Mouse (Mus musculus): ENCODE measurements around the gene Lect2. TPM values are rescaled to one million over a fixed set of nuclear protein-coding genes. Genes with fewer than 3 reads are reported as not detected.

Gene Lect2
- total RNA-seq, 2 experiments from 2014 or later = not detected

- intact Hi-C loops (cut with DNase I) = loop anchor here (5.0 kb wide), 4 partner anchors 83 to 192 kb away; partner anchors contain the start of gene Gm45623
- no peak for DNase-seq
Measured at GRCm38 (mm10) chr13:56559841-56560370, 11.6 kb upstream of the Lect2 start.

- DNase-seq = no peak
- intact Hi-C loops (cut with DNase I) = loop anchor here (5.0 kb wide), 3 partner anchors 98 to 193 kb away; partner anchors contain the start of gene Gm45623
Measured at GRCm38 (mm10) chr13:56558811-56559210, 10.5 kb upstream of the Lect2 start.

GRCm38 (mm10) chr13:56556701-56557100 is 8.4 kb upstream of the Lect2 start:
- intact Hi-C loops (cut with DNase I) = loop anchor here (5.0 kb wide), 3 partner anchors 101 to 196 kb away; partner anchors contain the start of gene Gm45623
- DNase-seq = no peak

GRCm38 (mm10) chr13:56555957-56556356 is 7.7 kb upstream of the Lect2 start:
- intact Hi-C loops (cut with DNase I) = loop anchor here (5.0 kb wide), 3 partner anchors 101 to 196 kb away; partner anchors contain the start of gene Gm45623
- peak in 1 of 2 experiments; percentile 33 for DNase-seq

- DNase-seq = no peak
- intact Hi-C loops (cut with DNase I) = no loop called here
Measured at GRCm38 (mm10) chr13:56554409-56554808, 6.1 kb upstream of the Lect2 start.

- no peak for DNase-seq
- intact Hi-C loops (cut with DNase I) = no loop called here
Measured at GRCm38 (mm10) chr13:56553923-56554322, 5.6 kb upstream of the Lect2 start.

GRCm38 (mm10) chr13:56551661-56552060 is 3.4 kb upstream of the Lect2 start:
- no peak for DNase-seq
- intact Hi-C loops (cut with DNase I) = no loop called here

GRCm38 (mm10) chr13:56550574-56550973 is 2.3 kb upstream of the Lect2 start:
- intact Hi-C loops (cut with DNase I) = no loop called here

GRCm38 (mm10) chr13:56549364-56549763 is 1.1 kb upstream of the Lect2 start:
- DNase-seq = peak in 1 of 2 experiments; percentile 35
- intact Hi-C loops (cut with DNase I) = no loop called here

More at GRCm38 (mm10) chr13:56550574-56550973, 2.3 kb upstream of the Lect2 start:
- no peak for DNase-seq

GRCm38 (mm10) chr13:56544956-56545355 is 3.3 kb downstream of the Lect2 start:
- intact Hi-C loops (cut with DNase I) = no loop called here
- DNase-seq = no peak

GRCm38 (mm10) chr13:56543805-56544204 is 4.5 kb downstream of the Lect2 start:
- intact Hi-C loops (cut with DNase I) = no loop called here
- no peak for DNase-seq

GRCm38 (mm10) chr13:56539846-56540245 is 8.5 kb downstream of the Lect2 start:
- DNase-seq = no peak

GRCm38 (mm10) chr13:56537026-56537425 is 11.3 kb downstream of the Lect2 start:
- intact Hi-C loops (cut with DNase I) = no loop called here
- no peak for DNase-seq

More at GRCm38 (mm10) chr13:56539846-56540245, 8.5 kb downstream of the Lect2 start:
- intact Hi-C loops (cut with DNase I) = no loop called here

GRCm38 (mm10) chr13:56535570-56535969 is 12.7 kb downstream of the Lect2 start:
- DNase-seq = no peak
- intact Hi-C loops (cut with DNase I) = no loop called here

GRCm38 (mm10) chr13:56534931-56535330 is 13.4 kb downstream of the Lect2 start:
- DNase-seq = no peak
- intact Hi-C loops (cut with DNase I) = no loop called here

GRCm38 (mm10) chr13:56529685-56530084 is 18.6 kb downstream of the Lect2 start:
- no peak for DNase-seq
- intact Hi-C loops (cut with DNase I) = no loop called here

GRCm38 (mm10) chr13:56529031-56529430 is 19.3 kb downstream of the Lect2 start:
- DNase-seq = no peak
- intact Hi-C loops (cut with DNase I) = no loop called here

- intact Hi-C loops (cut with DNase I) = no loop called here
Measured at GRCm38 (mm10) chr13:56528281-56528680, 20.0 kb downstream of the Lect2 start.

GRCm38 (mm10) chr13:56527846-56528245 is 20.5 kb downstream of the Lect2 start:
- DNase-seq = no peak
- intact Hi-C loops (cut with DNase I) = no loop called here

More at GRCm38 (mm10) chr13:56528281-56528680, 20.0 kb downstream of the Lect2 start:
- no peak for DNase-seq

- no peak for DNase-seq
- intact Hi-C loops (cut with DNase I) = no loop called here
Measured at GRCm38 (mm10) chr13:56526871-56527270, 21.4 kb downstream of the Lect2 start.

GRCm38 (mm10) chr13:56522821-56523167 is 25.5 kb downstream of the Lect2 start:
- intact Hi-C loops (cut with DNase I) = no loop called here

GRCm38 (mm10) chr13:56522081-56522820 is 26.1 kb downstream of the Lect2 start, which contains the start of gene Fbxl21:
Fbxl21 (plus strand) TSS chr13:56522472.
- DNase-seq = peak; percentile 85 to 86
- intact Hi-C loops (cut with DNase I) = no loop called here

More at GRCm38 (mm10) chr13:56522821-56523167, 25.5 kb downstream of the Lect2 start:
- no peak for DNase-seq
